Mouse (Mus musculus) ES-E14 (cell line): ENCODE measurements around the gene Chmp5. TPM values are rescaled to one million over a fixed set of nuclear protein-coding genes. Genes with fewer than 3 reads are reported as not detected.
A peak's percentile ranks its signal among the peaks of the same experiment; 100 is the strongest.

ENCODE experiments used
- DNase-seq: peaks from one replicate; pipeline ENCODE4 v3.0.0-alpha.2; 2013; ENCODE audit warnings: low read depth, low spot score
- H3K27ac ChIP-seq: 2 replicates; pipeline ENCODE4 v1.5.1; 2012; ENCODE audit warnings: low read depth, mild to moderate bottlenecking, low read length, moderate library complexity, mixed read lengths; ENCODE audit not compliant: poor library complexity, insufficient read depth, severe bottlenecking
- H3K36me3 ChIP-seq: 2 replicates; pipeline ENCODE4 v1.6.1; 2012; ENCODE audit warnings: mild to moderate bottlenecking, low read length, moderate library complexity, mixed read lengths; ENCODE audit not compliant: control insufficient read depth, poor library complexity, insufficient read depth, severe bottlenecking
- H3K4me1 ChIP-seq, 2 experiments: fragments of 150-350 bp in 1 of 2; sonication (generic) in 1 of 2; 2 replicates each; pipeline ENCODE4 v1.6.1; 2012; ENCODE audit warnings: low read length in 2 of 2, mild to moderate bottlenecking in 1 of 2, mixed read lengths in 1 of 2; ENCODE audit not compliant: control insufficient read depth in 2 of 2, insufficient read depth in 2 of 2, poor library complexity in 1 of 2
- H3K4me3 ChIP-seq, 2 experiments: fragments of 150-350 bp in 1 of 2; sonication (generic) in 1 of 2; 2 replicates each; pipeline ENCODE4 v1.5.1; 2012; ENCODE audit warnings: low read length in 2 of 2, low read depth in 1 of 2, mild to moderate bottlenecking in 1 of 2, mixed read lengths in 1 of 2; ENCODE audit not compliant: insufficient read depth in 1 of 2, poor library complexity in 1 of 2, severe bottlenecking in 1 of 2
- H3K9ac ChIP-seq: 2 replicates; pipeline ENCODE4 v1.6.1; 2012; ENCODE audit warnings: low read depth, mild to moderate bottlenecking, low read length, mixed read lengths; ENCODE audit not compliant: poor library complexity, insufficient read depth, severe bottlenecking
- H3K9me3 ChIP-seq: fragments of 150-350 bp; sonication (generic); 2 replicates; pipeline ENCODE4 v1.6.1; 2012; ENCODE audit warnings: low read depth, mild to moderate bottlenecking, low read length; ENCODE audit not compliant: control insufficient read depth, insufficient read depth
- CHD2 ChIP-seq: IDR thresholded peaks from 2 replicates; pipeline ENCODE4 v1.6.1; 2014; ENCODE audit warnings: mild to moderate bottlenecking, low read depth, low read length, inconsistent platforms
- HCFC1 ChIP-seq: IDR thresholded peaks from 2 replicates; pipeline ENCODE4 v1.6.1; 2012; ENCODE audit warnings: low read length, inconsistent platforms, borderline replicate concordance; ENCODE audit not compliant: insufficient read depth
- MAFK ChIP-seq: IDR thresholded peaks from 2 replicates; pipeline ENCODE4 v1.6.1; 2014; ENCODE audit warnings: mild to moderate bottlenecking, low read depth, low read length, inconsistent platforms; ENCODE audit not compliant: insufficient read depth
- ZC3H11A ChIP-seq: IDR thresholded peaks from 2 replicates; pipeline ENCODE4 v1.6.1; 2012; ENCODE audit warnings: low read depth, mild to moderate bottlenecking, inconsistent platforms, low read length, borderline replicate concordance
- ZNF384 ChIP-seq: IDR thresholded peaks from 2 replicates; pipeline ENCODE4 v1.6.1; 2012; ENCODE audit warnings: low read depth, low read length, inconsistent platforms
- in situ Hi-C, 2 experiments: fragments of 600-800 bp; cut with MboI; formaldehyde crosslinking; loops; one replicate each; pipeline ENCODE4 v1.15.1; 2025; ENCODE audit warnings: low sequenced_read_pairs in 2 of 2, inconsistent platforms in 1 of 2; ENCODE audit not compliant: unreplicated experiment in 2 of 2
- total RNA-seq: library from RNA; depleted of rRNA; stranded (reverse); fragments of 300-350 nt; gene quantifications from 2 replicates; pipeline ENCODE4 v1.2.3, GENCODE M21; 2012; rRNA removed

The Chmp5 gene
- total RNA-seq, 1 experiment: 67.5 TPM

DNA sequence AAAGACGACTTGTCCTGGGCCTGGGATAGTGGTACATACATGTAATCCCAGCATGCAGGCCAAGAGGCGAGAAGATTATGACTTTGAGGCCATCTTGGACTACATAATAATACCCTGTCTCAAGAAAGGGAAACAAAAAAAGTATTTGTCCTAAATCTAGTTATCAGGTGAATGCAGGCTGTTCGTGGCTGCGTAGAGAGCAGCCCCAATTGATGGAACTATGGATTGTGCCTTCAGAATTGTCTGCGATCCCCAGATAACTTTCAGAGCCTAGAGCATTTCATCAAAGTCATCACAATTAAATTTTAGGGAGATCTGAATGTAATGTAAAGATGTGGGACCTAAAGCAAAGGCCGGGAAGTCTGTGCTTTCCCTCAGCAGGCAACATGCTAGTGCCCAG lies 48.1 kb downstream of the Chmp5 start:
- H3K27ac ChIP-seq: no peak overlapping the region
- DNase-seq: no peak
- no peaks in the 10 kb centered on the region for H3K4me1 ChIP-seq
- H3K36me3 ChIP-seq: peaks cover 47% of the 10 kb centered on the region
- no peak overlapping the region for H3K9ac ChIP-seq
- H3K9me3 ChIP-seq: no peaks in the 10 kb centered on the region
- H3K4me3 ChIP-seq: no peak overlapping the region
- in situ Hi-C loops: loop anchor here in 1 of 2 experiments (10.0 kb wide), 1 partner anchor 262 kb away; no protein-coding TSS in a partner anchor
- no peak for TF ChIP-seq MAFK
- no peak for TF ChIP-seq ZC3H11A
- no peak for TF ChIP-seq HCFC1
- TF ChIP-seq ZNF384: no peak
- TF ChIP-seq CHD2: no peak

DNA sequence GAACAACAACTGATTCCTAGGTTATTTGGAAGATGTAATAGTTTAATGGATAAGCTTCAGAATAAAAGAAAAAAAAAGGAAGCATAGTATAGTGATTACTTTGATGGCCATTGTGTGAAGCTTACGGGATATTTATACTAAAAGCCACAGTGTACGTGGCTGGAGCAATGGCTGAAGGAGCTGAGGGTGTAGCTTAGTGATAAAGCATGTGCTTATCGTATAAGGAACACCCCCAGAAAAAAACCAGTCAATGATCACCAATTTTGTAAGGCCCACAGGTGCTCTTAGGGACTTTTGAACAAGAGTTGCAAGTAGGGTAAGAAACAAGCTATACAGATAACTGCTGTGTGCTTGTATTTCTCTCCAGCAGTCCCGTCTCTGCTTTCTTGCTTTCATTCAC lies 49.7 kb downstream of the Chmp5 start:
- H3K4me3 ChIP-seq: no peak overlapping the region
- peaks cover 46% of the 10 kb centered on the region for H3K36me3 ChIP-seq
- DNase-seq: no peak
- H3K4me1 ChIP-seq: no peaks in the 10 kb centered on the region
- no peak overlapping the region for H3K9ac ChIP-seq
- no peaks in the 10 kb centered on the region for H3K9me3 ChIP-seq
- H3K27ac ChIP-seq: no peak overlapping the region
- no peak for TF ChIP-seq ZC3H11A
- no peak for TF ChIP-seq ZNF384
- no peak for TF ChIP-seq MAFK
- TF ChIP-seq CHD2: no peak
- no peak for TF ChIP-seq HCFC1
- in situ Hi-C loops: loop anchor here in 1 of 2 experiments (10.0 kb wide), 1 partner anchor 263 kb away; no protein-coding TSS in a partner anchor

GRCm38 (mm10) chr4:41000271-41000670 lies 52.1 kb downstream of the Chmp5 start:
- peaks cover 56% of the 10 kb centered on the region for H3K36me3 ChIP-seq
- TF ChIP-seq MAFK (no peak), ZNF384 (no peak), HCFC1 (no peak), CHD2 (no peak), ZC3H11A (no peak)
- in situ Hi-C loops: no loop called here

DNA sequence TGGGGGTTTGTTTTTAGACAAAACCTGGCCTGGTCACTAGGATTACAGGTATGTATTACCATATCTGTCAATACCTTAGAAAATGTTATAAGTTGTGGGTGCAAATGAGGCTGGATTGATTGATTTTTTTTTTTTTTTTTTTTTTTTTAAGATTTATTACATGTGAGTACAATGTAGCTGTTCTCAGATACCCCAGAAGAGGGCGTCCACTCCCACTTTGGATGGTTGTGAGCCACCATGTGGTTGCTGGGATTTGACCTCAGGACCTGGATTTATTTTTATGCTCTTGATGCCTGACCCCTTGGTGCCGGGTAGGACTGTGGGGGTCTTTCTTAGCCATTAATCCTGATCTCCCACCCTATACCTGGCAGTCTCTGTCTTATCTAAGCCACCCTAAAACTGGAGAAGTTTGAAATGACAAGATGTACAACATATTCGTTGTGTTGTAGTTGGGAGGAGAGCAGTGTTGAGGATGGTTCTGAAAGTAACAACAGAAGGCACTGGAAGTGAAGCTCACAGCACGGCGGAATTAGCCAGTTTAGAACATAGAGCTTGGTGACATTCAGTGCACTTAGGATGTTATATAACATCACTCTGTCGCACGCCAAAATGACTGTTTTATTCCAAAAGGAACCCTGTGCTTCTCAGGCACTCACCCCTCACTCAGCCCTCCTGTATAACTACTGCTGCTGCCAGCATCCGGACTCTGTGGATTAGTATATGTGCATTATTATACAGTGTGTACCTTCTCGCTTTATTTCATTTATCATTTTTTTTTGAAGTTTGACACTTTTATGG lies 52.8 kb downstream of the Chmp5 start:
- Histone ChIP-seq H3K4me3 (no peak overlapping the region), H3K4me1 (no peaks in the 10 kb centered on the region), H3K36me3 (peaks cover 55% of the 10 kb centered on the region), H3K9me3 (no peaks in the 10 kb centered on the region), H3K9ac (no peak overlapping the region), H3K27ac (no peak overlapping the region)
- in situ Hi-C loops: no loop called here
- TF ChIP-seq MAFK (no peak), ZNF384 (peak; percentile 93)
- peak; percentile 24 for DNase-seq

More at GRCm38 (mm10) chr4:41000271-41000670, 52.1 kb downstream of the Chmp5 start:
- H3K9ac ChIP-seq: no peak overlapping the region
- H3K4me1 ChIP-seq: no peaks in the 10 kb centered on the region
- no peak overlapping the region for H3K4me3 ChIP-seq
- no peak for DNase-seq
- H3K9me3 ChIP-seq: no peaks in the 10 kb centered on the region
- H3K27ac ChIP-seq: no peak overlapping the region; the same call in 1 of the 2 replicates

DNA sequence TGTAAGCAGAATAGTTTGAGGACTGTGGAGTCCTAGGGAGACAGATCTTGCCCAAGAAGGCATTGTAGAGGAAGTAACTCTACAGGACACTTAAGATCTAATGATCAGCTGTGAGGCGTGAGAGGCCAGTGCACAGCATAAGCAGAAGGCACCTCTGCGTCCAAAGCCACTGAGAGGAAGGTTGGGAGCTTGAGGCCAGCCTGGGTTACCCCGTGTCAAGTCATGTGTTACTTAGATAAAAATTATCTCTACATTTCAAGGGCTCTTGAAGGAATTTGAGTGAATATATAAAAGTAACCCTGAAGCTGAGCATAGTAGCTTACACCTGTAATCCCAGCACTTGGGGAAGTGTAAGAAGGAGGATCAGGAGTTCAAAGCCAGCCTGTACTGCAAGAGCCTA lies 65.1 kb downstream of the Chmp5 start:
- peaks cover 29% of the 10 kb centered on the region for H3K36me3 ChIP-seq
- no peak for DNase-seq
- no peaks in the 10 kb centered on the region for H3K9me3 ChIP-seq
- H3K4me1 ChIP-seq: no peaks in the 10 kb centered on the region
- H3K9ac ChIP-seq: no peak overlapping the region
- in situ Hi-C loops: no loop called here
- TF ChIP-seq CHD2 (no peak), ZC3H11A (no peak)
- H3K4me3 ChIP-seq: no peak overlapping the region
- H3K27ac ChIP-seq: no peak overlapping the region

Other genes with a start within 250 kb of the Chmp5 start
- gene Aptx, start 245.2 kb upstream of the Chmp5 start, total RNA-seq: 14.7 and 16.2 TPM in 2 replicates
- gene Dnaja1, start 226.3 kb upstream of the Chmp5 start, total RNA-seq: 92.8 and 139 TPM in 2 replicates
- 106 and 125 TPM in 2 replicates for gene Smu1, start 190.5 kb upstream of the Chmp5 start, total RNA-seq
- gene B4galt1, start 94.4 kb upstream of the Chmp5 start, total RNA-seq: 29.2 and 35.8 TPM in 2 replicates
- gene Spink4, start 28.4 kb upstream of the Chmp5 start, total RNA-seq: not detected in 2 replicates
- 77.9 and 99.5 TPM in 2 replicates for gene Bag1, start 113 bp upstream of the Chmp5 start, total RNA-seq
- gene Nfx1, start 22.5 kb downstream of the Chmp5 start, total RNA-seq: 71.7 and 82.7 TPM in 2 replicates
- gene Aqp7, start 99.7 kb downstream of the Chmp5 start, total RNA-seq: 0.11 TPM in 1 of 2 replicates, not detected in the other
- gene Aqp3, start 149.8 kb downstream of the Chmp5 start, total RNA-seq: 62.9 and 87.0 TPM in 2 replicates
- 67.5 and 69.4 TPM in 2 replicates for gene Nol6, start 176.0 kb downstream of the Chmp5 start, total RNA-seq
- gene Ube2r2, start 187.3 kb downstream of the Chmp5 start, total RNA-seq: 47.4 and 52.3 TPM in 2 replicates